ENCODE assay signal across 7 mouse cellular contexts in the genomic region with DNA sequence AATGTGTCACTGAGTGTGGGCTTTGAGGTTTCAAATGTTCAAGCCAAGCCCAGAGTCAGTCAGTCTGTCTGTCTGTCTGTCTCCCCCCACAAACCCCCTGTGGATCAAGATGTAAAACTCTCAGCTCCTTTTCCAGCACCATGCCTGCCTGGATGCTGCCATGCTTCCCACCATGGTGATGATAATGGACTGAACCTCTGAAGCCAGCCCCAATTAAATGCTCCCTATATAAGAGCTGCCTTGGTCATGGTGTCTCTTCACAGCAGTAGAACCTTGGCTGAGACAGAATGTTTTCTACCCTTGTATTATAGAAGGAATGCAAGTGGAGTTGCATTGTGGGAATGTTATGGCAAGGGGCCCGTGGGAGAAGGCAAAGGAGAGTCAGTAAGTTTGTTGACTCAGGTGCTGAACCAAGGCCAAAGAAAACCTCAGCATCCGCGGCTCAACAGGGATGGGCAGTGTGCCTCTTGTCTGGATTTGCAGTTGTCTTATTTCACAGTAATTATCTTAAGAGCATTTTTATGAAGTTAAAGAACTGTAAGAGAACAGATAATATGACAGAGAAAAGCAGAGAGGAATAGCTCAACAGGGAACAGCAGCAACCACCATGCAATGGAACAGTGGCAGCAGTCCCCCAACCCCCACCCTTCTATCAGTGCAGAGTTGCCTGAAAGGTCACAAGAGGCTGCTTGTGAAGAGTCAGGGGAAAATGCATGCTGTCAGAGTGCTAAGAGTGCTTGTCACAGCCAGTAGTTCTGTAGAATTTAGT. TPM values are rescaled to one million over a fixed set of nuclear protein-coding genes. Genes with fewer than 3 reads are reported as not detected.
DNase-seq lines count a peak whose midpoint lies in the region; ATAC-seq and TF ChIP-seq lines count a peak whose summit lies in the region.

No protein-coding gene starts in this region.

- DNase-seq in kidney, adult 8-10 months: no peak
- peak; percentile 53 for DNase-seq in brain, adult 2 months (ENCODE audit: low read depth, low spot score)
- DNase-seq in forebrain, postnatal 0 days: no peak
- peak; percentile 18 for DNase-seq in lung, postnatal 25 days (ENCODE audit: low spot score)
- no peak for DNase-seq in adrenal gland, postnatal 10 days
- no peak for DNase-seq in cerebellum, postnatal 25 days

- 15% methylated on average over 3 of the region's 3 CpGs for WGBS in kidney, embryonic 15.5 days
- whole genome bisulfite sequencing in forebrain, postnatal 0 days: 77% methylated on average over 3 of the region's 3 CpGs

- ATAC-seq in kidney, embryonic 15.5 days (replicated peaks; ENCODE audit: low FRiP score): peak; percentile 69; the same call in 1 of the 2 replicates
- peak; percentile 64; the same call in 1 of the 2 replicates for ATAC-seq in forebrain, postnatal 0 days

- peak overlapping the region; percentile 76 for H3K27ac ChIP-seq in kidney, embryonic 15.5 days
- H3K27ac ChIP-seq in forebrain, postnatal 0 days (ENCODE audit: low read depth, low read length): 0 out of 2 replicates have a peak overlapping the region, but pooled peaks have one; percentile 29

- H3K9me3 ChIP-seq in kidney, embryonic 15.5 days (replicated peaks): no peaks in the 10 kb centered on the region
- no peaks in the 10 kb centered on the region for H3K9me3 ChIP-seq in forebrain, postnatal 0 days (ENCODE audit: low read length)

- no peak overlapping the region for H3K4me3 ChIP-seq in kidney, embryonic 15.5 days (replicated peaks)
- H3K4me3 ChIP-seq in forebrain, postnatal 0 days (ENCODE audit: low read depth, low read length): no peak overlapping the region

- H3K4me1 ChIP-seq in kidney, embryonic 15.5 days: peaks cover 20% of the 10 kb centered on the region; the same call in 1 of the 2 replicates
- H3K4me1 ChIP-seq in forebrain, postnatal 0 days (ENCODE audit: insufficient read depth): peaks cover 6% of the 10 kb centered on the region; the same call in 1 of the 2 replicates

- H3K27me3 ChIP-seq in kidney, embryonic 15.5 days: no peaks in the 10 kb centered on the region
- H3K27me3 ChIP-seq in forebrain, postnatal 0 days (ENCODE audit: insufficient read depth, low read length): no peaks in the 10 kb centered on the region

- H3K9ac ChIP-seq in kidney, embryonic 15.5 days: no peak overlapping the region
- no peak overlapping the region for H3K9ac ChIP-seq in forebrain, postnatal 0 days

- no peaks in the 10 kb centered on the region for H3K36me3 ChIP-seq in kidney, embryonic 15.5 days
- H3K36me3 ChIP-seq in forebrain, postnatal 0 days (ENCODE audit: insufficient read depth): no peaks in the 10 kb centered on the region

- no peak overlapping the region for H3K4me2 ChIP-seq in kidney, embryonic 15.5 days
- H3K4me2 ChIP-seq in forebrain, postnatal 0 days (ENCODE audit: low read depth): no peak overlapping the region

- TF ChIP-seq CTCF in forebrain, postnatal 0 days (IDR thresholded peaks at IDR 0.05; ENCODE audit: low read depth): no peak

RNA-seq across cellular contexts. Expression of a gene that starts 56.5 kb away (rescaled TPM):
- 34.3 and 35.1 TPM in 2 replicates for polyA plus RNA-seq in kidney, embryonic 15.5 days (2015; fragmentation: Nextera tagmentation; extraction: Ambion mirVana)
- 43.4 and 44.4 TPM in 2 replicates for total RNA-seq in forebrain, postnatal 0 days (2014; rRNA removed)
- polyA plus RNA-seq in forebrain, postnatal 0 days (2015; fragmentation: Nextera tagmentation; extraction: Ambion mirVana): 28.4 and 34.0 TPM in 2 replicates
- total RNA-seq in adrenal gland, postnatal 10 days (2021): 10 to 100 TPM; 25.4 to 26.4 TPM

RNA-seq across cellular contexts. Expression of a gene that starts 56.6 kb away (rescaled TPM):
- polyA plus RNA-seq in kidney, embryonic 15.5 days (2015; fragmentation: Nextera tagmentation; extraction: Ambion mirVana): 22.5 and 24.8 TPM in 2 replicates
- 10.3 and 11.7 TPM in 2 replicates for total RNA-seq in forebrain, postnatal 0 days (2014; rRNA removed)
- 7.3 and 10.2 TPM in 2 replicates for polyA plus RNA-seq in forebrain, postnatal 0 days (2015; fragmentation: Nextera tagmentation; extraction: Ambion mirVana)
- 10 to 100 TPM in 1 of 2 experiments, 1 to 10 TPM in 1; 8.8 to 10.2 TPM for total RNA-seq in adrenal gland, postnatal 10 days (2021)

Comparison
In these comparisons a context has a peak if more than half of its experiments do, and no peak if none do; other contexts are left out.
1. DNase-seq: peak in brain, adult 2 months (single experiment) and lung, postnatal 25 days (single experiment); none in kidney, adult 8-10 months (0 of 2), forebrain, postnatal 0 days (single experiment), adrenal gland, postnatal 10 days (single experiment) and cerebellum, postnatal 25 days (0 of 2).